Mouse (Mus musculus) hindbrain, embryonic 14.5 days (tissue): ENCODE measurements around the gene Stxbp2. TPM values are rescaled to one million over a fixed set of nuclear protein-coding genes. Genes with fewer than 3 reads are reported as not detected.
"Not testable (repeated sequence)": the region's sequence is repeated elsewhere in the genome, so short reads cannot be mapped to it uniquely, and the experiment has no call there.

Experiments
- ATAC-seq: fragments of 200-750 bp; cut with Nextera tagmentation; 2 replicates; pipeline ENCODE4 v1.8.0; 2017; ENCODE audit warnings: moderate number of reproducible peaks, mild to moderate bottlenecking, moderate TSS enrichment, moderate library complexity; ENCODE audit not compliant: low FRiP score
- DNase-seq: peaks from one replicate; pipeline ENCODE4 v3.0.0-alpha.2; 2015; ENCODE audit warnings: low spot score
- H3K27ac ChIP-seq: fragments of 300-500 bp; sonication (generic); 2 replicates; pipeline ENCODE4 v1.5.1; 2014; ENCODE audit warnings: mild to moderate bottlenecking, moderate library complexity
- H3K27me3 ChIP-seq: fragments of 300-500 bp; sonication (generic); 2 replicates; pipeline ENCODE4 v1.6.1; 2014; ENCODE audit warnings: mild to moderate bottlenecking, low read length, mixed read lengths; ENCODE audit not compliant: control insufficient read depth, insufficient read depth
- H3K36me3 ChIP-seq: fragments of 300-500 bp; sonication (generic); replicated peaks from 2 replicates; pipeline ENCODE4 v1.6.1; 2014; ENCODE audit not compliant: control insufficient read depth, insufficient read depth
- H3K4me1 ChIP-seq: fragments of 300-500 bp; sonication (generic); replicated peaks from 2 replicates; pipeline ENCODE4 v1.6.1; 2014; ENCODE audit warnings: antibody characterized with exemption, low read length, mixed read lengths; ENCODE audit not compliant: control insufficient read depth, insufficient read depth
- H3K4me2 ChIP-seq: fragments of 300-500 bp; sonication (generic); replicated peaks from 2 replicates; pipeline ENCODE4 v1.6.1; 2014; ENCODE audit warnings: mild to moderate bottlenecking, moderate library complexity
- H3K4me3 ChIP-seq: fragments of 300-500 bp; sonication (generic); replicated peaks from 2 replicates; pipeline ENCODE4 v1.5.1; 2014; ENCODE audit warnings: mild to moderate bottlenecking, low read length
- H3K9ac ChIP-seq: fragments of 300-500 bp; sonication (generic); 2 replicates; pipeline ENCODE4 v1.6.1; 2014
- H3K9me3 ChIP-seq: fragments of 300-500 bp; sonication (generic); 2 replicates; pipeline ENCODE4 v1.6.1; 2016; ENCODE audit warnings: low read length; ENCODE audit not compliant: control insufficient read depth
- WGBS: fragments of 180-500 bp; shearing (Covaris S2); extraction: QIAGEN DNeasy Blood & Tissue Kit; methylation state at CpG from one replicate; pipeline ENCODE4 v1.1.7; 2014; 5-methylcytosine and 5-hydroxymethylcytosine counted together
- polyA plus RNA-seq: library from polyadenylated mRNA; unstranded; fragments of >200 nt; fragmentation: Nextera tagmentation; extraction: Ambion mirVana; gene quantifications from 2 replicates; pipeline ENCODE4 v1.2.1, GENCODE M21; 2014

Stxbp2 gene
- polyA plus RNA-seq, result 23.3 and 32.3 TPM in 2 replicates

GRCm38 (mm10) chr8:3630647-3631477 is at the start of gene Stxbp2:
Stxbp2 (plus strand) TSS chr8:3630955.
- DNase-seq (peak; percentile 52), ATAC-seq (peak; percentile 82)
- Histone ChIP-seq H3K27ac (no peak within 1 kb of the TSS), H3K4me1 (peaks cover 5% of the 10 kb centered on the region; the same call in 1 of the 2 replicates), H3K9me3 (no peaks in the 10 kb centered on the region), H3K4me2 (peak within 1 kb of the TSS; percentile 54), H3K9ac (peak within 1 kb of the TSS; percentile 35), H3K36me3 (no peaks in the 10 kb centered on the region), H3K4me3 (peak within 1 kb of the TSS; percentile 35), H3K27me3 (0 out of 2 replicates have a peak, but pooled peaks cover 10% of the 10 kb centered on the region)
- 6% methylated on average over 45 of the region's 47 CpGs for WGBS

GRCm38 (mm10) chr8:3581961-3582360 is 48.8 kb upstream of the Stxbp2 start:
- H3K27me3 ChIP-seq, H3K9me3 ChIP-seq, H3K4me3 ChIP-seq, H3K4me1 ChIP-seq, H3K4me2 ChIP-seq, H3K36me3 ChIP-seq, ATAC-seq, H3K9ac ChIP-seq, H3K27ac ChIP-seq, DNase-seq: not testable (repeated sequence)
- 88% methylated on average over 1 of the region's 3 CpGs for WGBS

- ATAC-seq, result no peak
- 98% methylated on average over 2 of the region's 2 CpGs for WGBS
- Histone ChIP-seq H3K4me3 (no peak overlapping the region), H3K4me1 (no peaks in the 10 kb centered on the region), H3K27ac (no peak overlapping the region), H3K36me3 (no peaks in the 10 kb centered on the region), H3K9ac (no peak overlapping the region), H3K27me3 (no peaks in the 10 kb centered on the region), H3K9me3 (no peaks in the 10 kb centered on the region), H3K4me2 (no peak overlapping the region)
- DNase-seq, result no peak
These were observed 44.3 kb upstream of the Stxbp2 start for GRCm38 (mm10) chr8:3586452-3586851.

GRCm38 (mm10) chr8:3586993-3587390 is 43.8 kb upstream of the Stxbp2 start, which contains the start of gene Camsap3:
Camsap3 (plus strand) TSS chr8:3587293.
- Histone ChIP-seq H3K27me3 (no peaks in the 10 kb centered on the region), H3K4me2 (peak within 1 kb of the TSS; percentile 69), H3K27ac (peak within 1 kb of the TSS; percentile 91), H3K9me3 (no peaks in the 10 kb centered on the region), H3K4me3 (peak within 1 kb of the TSS; percentile 86), H3K9ac (peak within 1 kb of the TSS; percentile 91), H3K36me3 (no peaks in the 10 kb centered on the region), H3K4me1 (no peaks in the 10 kb centered on the region)
- WGBS, result 1% methylated on average over 7 of the region's 7 CpGs
- ATAC-seq, result no peak; the same call in 1 of the 2 replicates
- peak; percentile 35 for DNase-seq

GRCm38 (mm10) chr8:3587391-3588257 is 43.1 kb upstream of the Stxbp2 start:
- H3K36me3 ChIP-seq, result no peaks in the 10 kb centered on the region
- WGBS, result under 1% methylated on average over 74 of the region's 77 CpGs
- peak overlapping the region; percentile 69 for H3K4me2 ChIP-seq
- no peaks in the 10 kb centered on the region for H3K4me1 ChIP-seq
- peak; percentile 71 for DNase-seq
- H3K4me3 ChIP-seq, result peak overlapping the region; percentile 86
- H3K9ac ChIP-seq, result peak overlapping the region; percentile 91
- ATAC-seq, result peak; percentile 81
- no peaks in the 10 kb centered on the region for H3K27me3 ChIP-seq
- peak overlapping the region; percentile 91 for H3K27ac ChIP-seq
- no peaks in the 10 kb centered on the region for H3K9me3 ChIP-seq

GRCm38 (mm10) chr8:3588258-3588633 is 42.5 kb upstream of the Stxbp2 start:
- H3K4me2 ChIP-seq, result peak overlapping the region; percentile 69
- peak overlapping the region; percentile 86 for H3K4me3 ChIP-seq
- no peaks in the 10 kb centered on the region for H3K36me3 ChIP-seq
- no peaks in the 10 kb centered on the region for H3K9me3 ChIP-seq
- H3K27me3 ChIP-seq, result no peaks in the 10 kb centered on the region
- H3K27ac ChIP-seq, result peak overlapping the region; percentile 91
- DNase-seq (peak; percentile 38), ATAC-seq (peak; percentile 65)
- no peaks in the 10 kb centered on the region for H3K4me1 ChIP-seq
- peak overlapping the region; percentile 91 for H3K9ac ChIP-seq
- WGBS, result 5% methylated on average over 10 of the region's 11 CpGs

GRCm38 (mm10) chr8:3593470-3593869 is 37.3 kb upstream of the Stxbp2 start:
- Histone ChIP-seq H3K27me3 (no peaks in the 10 kb centered on the region), H3K4me2 (no peak overlapping the region), H3K4me3 (no peak overlapping the region), H3K27ac (no peak overlapping the region), H3K4me1 (no peaks in the 10 kb centered on the region), H3K9ac (no peak overlapping the region), H3K36me3 (peaks cover 8% of the 10 kb centered on the region), H3K9me3 (no peaks in the 10 kb centered on the region)
- ATAC-seq, result no peak
- DNase-seq, result no peak
- WGBS, result 73% methylated on average over 3 of the region's 3 CpGs

- Histone ChIP-seq H3K4me3 (no peak overlapping the region), H3K4me1 (no peaks in the 10 kb centered on the region), H3K27ac (no peak overlapping the region), H3K36me3 (peaks cover 17% of the 10 kb centered on the region), H3K27me3 (no peaks in the 10 kb centered on the region), H3K9ac (no peak overlapping the region), H3K4me2 (no peak overlapping the region), H3K9me3 (no peaks in the 10 kb centered on the region)
- 88% methylated on average over 2 of the region's 2 CpGs for WGBS
- DNase-seq (no peak), ATAC-seq (no peak)
These were observed 36.3 kb upstream of the Stxbp2 start for GRCm38 (mm10) chr8:3594466-3594865.

- H3K27me3 ChIP-seq, result no peaks in the 10 kb centered on the region
- H3K27ac ChIP-seq, result no peak overlapping the region
- H3K4me1 ChIP-seq, result no peaks in the 10 kb centered on the region
- peaks cover 52% of the 10 kb centered on the region for H3K36me3 ChIP-seq
- WGBS, result 77% methylated on average over 3 of the region's 3 CpGs
- DNase-seq (no peak), ATAC-seq (no peak)
- H3K9ac ChIP-seq, result no peak overlapping the region
- H3K9me3 ChIP-seq, result no peaks in the 10 kb centered on the region
- no peak overlapping the region for H3K4me2 ChIP-seq
- no peak overlapping the region for H3K4me3 ChIP-seq
These were observed 32.7 kb upstream of the Stxbp2 start for GRCm38 (mm10) chr8:3598054-3598453.
